Mouse (Mus musculus) heart, adult 8-10 months (tissue): ENCODE data around the gene Ccdc159. TPM values are rescaled to one million over a fixed set of nuclear protein-coding genes. Genes with fewer than 3 reads are reported as not detected.
A peak's percentile ranks its signal among the peaks of the same experiment; 100 is the strongest.

Source experiments
- DNase-seq: peaks from one replicate; pipeline ENCODE4 v3.0.0; 2022; ENCODE audit warnings: low spot score
- total RNA-seq, 4 experiments: library from RNA; stranded (reverse); gene quantifications; 2 replicates each; pipeline ENCODE4 v1.2.4; 2022

The Ccdc159 gene
- total RNA-seq, 4 experiments from 2014 or later, result 4.9 to 7.4 (median 5.6) TPM

GRCm38 (mm10) chr9:21934021-21934420 is 6.8 kb downstream of the Ccdc159 start:
- DNase-seq, result no peak

GRCm38 (mm10) chr9:21935466-21936131 is 8.3 kb downstream of the Ccdc159 start:
- no peak for DNase-seq

GRCm38 (mm10) chr9:21936692-21937570 is 9.7 kb downstream of the Ccdc159 start, which contains the start of gene Plppr2:
TSS of gene Plppr2 (plus strand) at chr9:21937033.
- DNase-seq, result peak; percentile 94

- no peak for DNase-seq
These were observed 10.5 kb downstream of the Ccdc159 start for GRCm38 (mm10) chr9:21937711-21938175.

- DNase-seq, result no peak
These were observed 11.1 kb downstream of the Ccdc159 start for GRCm38 (mm10) chr9:21938234-21938855.

- DNase-seq, result no peak
These were observed 15.8 kb downstream of the Ccdc159 start for GRCm38 (mm10) chr9:21943046-21943445.

- DNase-seq, result no peak
These were observed 16.4 kb downstream of the Ccdc159 start for GRCm38 (mm10) chr9:21943638-21944037.

GRCm38 (mm10) chr9:21944267-21944666 is 17.0 kb downstream of the Ccdc159 start:
- no peak for DNase-seq

- no peak for DNase-seq
These were observed 20.4 kb downstream of the Ccdc159 start for GRCm38 (mm10) chr9:21947540-21948130.

GRCm38 (mm10) chr9:21948146-21948545 is 20.9 kb downstream of the Ccdc159 start:
- no peak for DNase-seq

GRCm38 (mm10) chr9:21948790-21949189 is 21.5 kb downstream of the Ccdc159 start:
- DNase-seq, result no peak

- DNase-seq, result peak; percentile 67
These were observed 23.1 kb downstream of the Ccdc159 start for GRCm38 (mm10) chr9:21950322-21950721.

GRCm38 (mm10) chr9:21951977-21952376 is 24.7 kb downstream of the Ccdc159 start:
- no peak for DNase-seq

- DNase-seq, result no peak
These were observed 26.3 kb downstream of the Ccdc159 start for GRCm38 (mm10) chr9:21953600-21953999.

- no peak for DNase-seq
These were observed 27.4 kb downstream of the Ccdc159 start for GRCm38 (mm10) chr9:21954635-21955034.

GRCm38 (mm10) chr9:21955225-21955569 is 27.9 kb downstream of the Ccdc159 start:
- DNase-seq, result no peak

- DNase-seq, result peak; percentile 100
These were observed 28.5 kb downstream of the Ccdc159 start, which contains the start of gene Swsap1 for GRCm38 (mm10) chr9:21955570-21956281. TSS of gene Swsap1 (plus strand) at chr9:21955755.

GRCm38 (mm10) chr9:21958372-21958771 is 31.1 kb downstream of the Ccdc159 start:
- DNase-seq, result no peak

GRCm38 (mm10) chr9:21959244-21959643 is 32.0 kb downstream of the Ccdc159 start:
- no peak for DNase-seq

- DNase-seq, result no peak
These were observed 32.9 kb downstream of the Ccdc159 start for GRCm38 (mm10) chr9:21960135-21960534.

- no peak for DNase-seq
These were observed 33.4 kb downstream of the Ccdc159 start for GRCm38 (mm10) chr9:21960558-21961208.
